Mouse (Mus musculus) granulocyte monocyte progenitor cell, adult 5-6 weeks (primary cell): Measurements from ENCODE around the gene Acvr2a. TPM values are rescaled to one million over a fixed set of nuclear protein-coding genes. Genes with fewer than 3 reads are reported as not detected.

Experiments used
- ATAC-seq: replicated peaks from 2 replicates; pipeline ENCODE4 v1.8.0; 2016; ENCODE audit warnings: mild to moderate bottlenecking, moderate TSS enrichment, inconsistent platforms; ENCODE audit not compliant: poor library complexity, severe bottlenecking
- total RNA-seq, 2 experiments: library from RNA; stranded (forward) in 1 of 2; stranded (reverse) in 1 of 2; fragments of 200-712, 200-1000 nt in 1 of 2; fragments of >200 nt in 1 of 2; fragmentation: Nextera tagmentation in 1 of 2; gene quantifications; 2 replicates each; pipeline ENCODE4 v1.2.3; 2014 to 2017

The Acvr2a gene
- 1.1 and 2.1 TPM in 2 replicates for total RNA-seq (2014; fragmentation: Nextera tagmentation)
- total RNA-seq (2017) = 1.5 and 1.8 TPM in 2 replicates

- ATAC-seq = peak; percentile 59
Observed at GRCm38 (mm10) chr2:48813371-48814222, at the start of gene Acvr2a. TSS of gene Acvr2a (plus strand) at chr2:48814109.

- ATAC-seq = peak; percentile 89
Observed at GRCm38 (mm10) chr2:48766513-48766912, 47.4 kb upstream of the Acvr2a start.

GRCm38 (mm10) chr2:48767778-48768177, 46.1 kb upstream of the Acvr2a start:
- peak; percentile 78 for ATAC-seq

GRCm38 (mm10) chr2:48768219-48768618, 45.7 kb upstream of the Acvr2a start:
- ATAC-seq = no peak

- ATAC-seq = peak; percentile 49
Observed at GRCm38 (mm10) chr2:48770100-48770499, 43.8 kb upstream of the Acvr2a start.

- ATAC-seq = no peak
Observed at GRCm38 (mm10) chr2:48770634-48771033, 43.3 kb upstream of the Acvr2a start.

GRCm38 (mm10) chr2:48775281-48775680, 38.6 kb upstream of the Acvr2a start:
- no peak for ATAC-seq

- ATAC-seq = peak; percentile 35; the same call in 1 of the 2 replicates
Observed at GRCm38 (mm10) chr2:48788901-48789300, 25.0 kb upstream of the Acvr2a start.

- peak; percentile 38 for ATAC-seq
Observed at GRCm38 (mm10) chr2:48814223-48815038, 522 bp downstream of the Acvr2a start.

GRCm38 (mm10) chr2:48815039-48815590, 1.2 kb downstream of the Acvr2a start:
- no peak for ATAC-seq

GRCm38 (mm10) chr2:48816141-48817028, 2.5 kb downstream of the Acvr2a start:
- peak; percentile 63 for ATAC-seq

- no peak for ATAC-seq
Observed at GRCm38 (mm10) chr2:48825878-48826277, 12.0 kb downstream of the Acvr2a start.

GRCm38 (mm10) chr2:48826380-48826779, 12.5 kb downstream of the Acvr2a start:
- ATAC-seq = no peak

GRCm38 (mm10) chr2:48830492-48830891, 16.6 kb downstream of the Acvr2a start:
- no peak for ATAC-seq

- no peak for ATAC-seq
Observed at GRCm38 (mm10) chr2:48832305-48832704, 18.4 kb downstream of the Acvr2a start.

GRCm38 (mm10) chr2:48833884-48834450, 20.1 kb downstream of the Acvr2a start:
- ATAC-seq = no peak

GRCm38 (mm10) chr2:48841611-48842470, 27.9 kb downstream of the Acvr2a start:
- ATAC-seq = no peak; the same call in 1 of the 2 replicates

GRCm38 (mm10) chr2:48846689-48847398, 32.9 kb downstream of the Acvr2a start:
- ATAC-seq = no peak
